Mouse (Mus musculus): ENCODE results near the gene Car6. TPM values are rescaled to one million over a fixed set of nuclear protein-coding genes. Genes with fewer than 3 reads are reported as not detected.
A peak's percentile ranks its signal among the peaks of the same experiment; 100 is the strongest.

The Car6 gene
- total and polyA plus RNA-seq, 3 experiments, result not detected

DNA sequence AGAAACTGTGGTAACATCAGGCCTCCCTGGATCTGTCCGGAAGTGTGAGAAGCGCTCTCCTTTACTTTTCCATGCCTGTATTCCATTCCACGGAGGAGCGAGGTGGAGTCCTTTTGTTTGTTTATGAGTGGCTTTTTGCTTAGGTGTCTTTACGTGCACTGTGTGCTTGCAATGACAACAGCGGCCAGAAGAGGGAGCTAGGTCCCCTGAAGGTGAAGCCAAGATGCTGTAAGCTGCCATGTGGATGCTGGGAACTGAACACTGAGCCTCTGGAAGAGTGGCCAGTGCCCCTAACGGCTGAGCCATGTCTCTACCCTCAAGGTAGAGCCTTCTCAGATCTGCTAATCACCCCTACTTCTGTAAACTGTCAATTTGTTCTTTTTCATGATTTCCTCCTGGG is 19.8 kb downstream of the Car6 start:
- H3K27me3 ChIP-seq (ENCODE audit: insufficient read depth, low read length), result no peaks in the 10 kb centered on the region; the same call in 1 of the 2 replicates
- H3K36me3 ChIP-seq (replicated peaks), result no peaks in the 10 kb centered on the region
- H3K4me3 ChIP-seq (ENCODE audit: low read depth, low read length), result no peak overlapping the region
- no peak for DNase-seq (ENCODE audit: low spot score)
- ATAC-seq (ENCODE audit: extremely low read depth, insufficient number of reproducible peaks, low FRiP score, poor library complexity, severe bottlenecking), result no peak
- no peak for TF ChIP-seq GATA1 (IDR thresholded peaks at IDR 0.05; ENCODE audit: borderline replicate concordance, low read length)
- peak; percentile 39; the same call in 1 of the 2 replicates for TF ChIP-seq CTCF (IDR thresholded peaks at IDR 0.05; ENCODE audit: low read depth, low read length)
- H3K9me3 ChIP-seq (replicated peaks), result peaks cover 6% of the 10 kb centered on the region
- peaks cover 9% of the 10 kb centered on the region for H3K4me1 ChIP-seq (ENCODE audit: insufficient read depth, low read depth, low read length)

DNA sequence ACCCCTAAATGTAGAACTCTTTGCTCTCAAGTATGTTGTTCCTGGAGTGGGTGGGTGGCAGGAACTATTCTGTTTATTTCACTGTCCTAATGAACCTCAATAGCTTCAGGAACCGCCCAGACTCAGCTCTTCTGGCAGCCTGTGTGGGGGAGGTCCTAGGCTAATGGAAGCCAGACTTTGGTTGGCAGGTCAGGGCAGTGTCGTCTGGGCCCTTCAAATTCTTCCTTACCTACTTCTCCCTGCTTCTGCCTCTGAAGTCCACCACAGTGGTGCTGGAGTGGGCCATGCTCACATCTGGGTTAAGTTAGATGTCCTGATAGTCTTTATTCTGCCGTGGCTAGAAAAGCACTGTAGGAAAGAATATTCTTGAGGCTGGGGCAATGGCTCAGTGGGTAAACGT is 23.0 kb downstream of the Car6 start:
- Histone ChIP-seq H3K4me3 (ENCODE audit: low read depth, low read length) (no peak overlapping the region), H3K4me1 (ENCODE audit: insufficient read depth, low read depth, low read length) (peaks cover 9% of the 10 kb centered on the region), H3K9me3 (replicated peaks) (peaks cover 6% of the 10 kb centered on the region), H3K27me3 (ENCODE audit: insufficient read depth, low read length) (no peaks in the 10 kb centered on the region; the same call in 1 of the 2 replicates), H3K36me3 (replicated peaks) (no peaks in the 10 kb centered on the region)
- no peak for TF ChIP-seq POLR2AphosphoS5 (IDR thresholded peaks at IDR 0.05; ENCODE audit: insufficient replicate concordance, low read depth, low read length)
- TF ChIP-seq GATA2 (IDR thresholded peaks at IDR 0.05; ENCODE audit: borderline replicate concordance, low read depth, low read length), result no peak
- TF ChIP-seq GATA1 (IDR thresholded peaks at IDR 0.05; ENCODE audit: borderline replicate concordance, low read length), result no peak
- no peak for TF ChIP-seq TAL1 (conservative IDR thresholded peaks at IDR 0.05; ENCODE audit: low read depth, low read length)
- TF ChIP-seq CTCF (IDR thresholded peaks at IDR 0.05; ENCODE audit: low read depth, low read length), result no peak
- DNase-seq (ENCODE audit: low spot score) (no peak), ATAC-seq (ENCODE audit: extremely low read depth, insufficient number of reproducible peaks, low FRiP score, poor library complexity, severe bottlenecking) (no peak)

DNA sequence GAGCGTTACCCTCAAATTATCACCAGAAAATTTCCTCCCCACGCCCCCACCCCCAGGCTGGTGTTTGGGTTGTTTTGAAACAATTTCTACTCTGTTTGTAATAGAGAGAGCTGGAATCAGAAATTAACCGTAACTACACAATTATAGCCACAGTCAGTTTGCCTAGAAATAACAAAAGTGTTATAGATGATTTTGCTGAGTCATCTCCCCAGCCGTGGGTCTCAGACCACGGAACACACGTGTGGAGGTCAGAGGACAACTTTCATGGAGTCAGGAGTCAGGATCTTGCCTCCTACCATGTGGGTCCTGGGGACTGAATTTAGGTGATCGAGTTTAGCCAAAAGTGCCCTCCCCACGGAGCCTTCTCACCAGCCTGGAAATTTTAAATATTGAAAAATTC is 24.0 kb downstream of the Car6 start:
- no peak for TF ChIP-seq GATA2 (IDR thresholded peaks at IDR 0.05; ENCODE audit: borderline replicate concordance, low read depth, low read length)
- Histone ChIP-seq H3K36me3 (replicated peaks) (no peaks in the 10 kb centered on the region), H3K4me1 (ENCODE audit: insufficient read depth, low read depth, low read length) (peaks cover 16% of the 10 kb centered on the region), H3K27me3 (ENCODE audit: insufficient read depth, low read length) (no peaks in the 10 kb centered on the region; the same call in 1 of the 2 replicates), H3K9me3 (replicated peaks) (peaks cover 6% of the 10 kb centered on the region), H3K4me3 (ENCODE audit: low read depth, low read length) (no peak overlapping the region; the same call in 1 of the 2 replicates)
- ATAC-seq (ENCODE audit: extremely low read depth, insufficient number of reproducible peaks, low FRiP score, poor library complexity, severe bottlenecking), result no peak
- DNase-seq (ENCODE audit: low spot score), result no peak

DNA sequence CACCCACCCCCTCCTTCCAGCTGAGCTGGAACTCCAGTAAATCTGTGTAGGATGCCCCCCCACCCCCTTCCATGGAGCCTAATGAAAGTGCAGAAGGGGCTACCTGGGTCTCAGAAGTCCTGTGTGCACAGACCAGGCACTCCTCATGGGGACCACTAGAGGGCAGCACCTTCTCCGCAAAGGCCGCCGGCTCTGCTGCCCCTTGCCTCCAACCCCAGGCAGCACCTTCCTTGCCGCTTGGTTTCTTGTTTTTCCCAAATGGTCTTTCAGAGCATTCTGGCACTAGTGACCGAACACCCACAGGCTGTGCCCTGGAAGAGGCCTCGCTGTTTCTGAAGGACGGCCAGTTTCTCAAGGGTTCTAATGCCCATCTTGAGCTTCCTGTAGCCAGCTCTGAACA is 24.6 kb downstream of the Car6 start:
- no peaks in the 10 kb centered on the region for H3K36me3 ChIP-seq (replicated peaks)
- peaks cover 3% of the 10 kb centered on the region; the same call in 1 of the 2 replicates for H3K27me3 ChIP-seq (ENCODE audit: insufficient read depth, low read length)
- ATAC-seq (ENCODE audit: extremely low read depth, insufficient number of reproducible peaks, low FRiP score, poor library complexity, severe bottlenecking) (no peak; the same call in 1 of the 2 replicates), DNase-seq (ENCODE audit: low spot score) (peak; percentile 76)
- H3K9me3 ChIP-seq (replicated peaks), result peaks cover 3% of the 10 kb centered on the region
- H3K4me1 ChIP-seq (ENCODE audit: insufficient read depth, low read depth, low read length), result peaks cover 21% of the 10 kb centered on the region
- TF ChIP-seq CTCF (IDR thresholded peaks at IDR 0.05; ENCODE audit: low read depth, low read length) (peak; percentile 95), GATA1 (IDR thresholded peaks at IDR 0.05; ENCODE audit: borderline replicate concordance, low read length) (no peak)
- H3K4me3 ChIP-seq (ENCODE audit: low read depth, low read length), result no peak overlapping the region; the same call in 1 of the 2 replicates

DNA sequence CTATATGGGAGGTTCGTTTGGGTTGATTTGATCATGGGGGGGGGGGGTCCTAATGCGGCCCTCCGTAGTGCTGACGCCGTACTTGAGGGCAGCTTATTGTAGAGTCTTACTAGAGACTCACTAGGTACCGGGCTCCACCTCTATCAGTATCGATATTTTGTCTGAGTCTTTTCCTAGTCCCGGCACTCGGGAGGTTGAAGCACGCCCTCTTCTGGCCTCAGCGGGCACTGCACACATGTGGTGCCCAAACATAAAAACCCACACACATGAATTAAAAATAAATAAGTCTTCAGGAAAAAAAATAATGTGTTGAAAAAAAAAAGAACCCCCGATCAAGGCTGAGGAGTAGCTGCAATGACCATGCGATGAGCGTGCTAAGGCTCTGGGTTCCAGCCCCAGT is 27.1 kb downstream of the Car6 start:
- TF ChIP-seq GATA1 (IDR thresholded peaks at IDR 0.05; ENCODE audit: borderline replicate concordance, low read length), result no peak

DNA sequence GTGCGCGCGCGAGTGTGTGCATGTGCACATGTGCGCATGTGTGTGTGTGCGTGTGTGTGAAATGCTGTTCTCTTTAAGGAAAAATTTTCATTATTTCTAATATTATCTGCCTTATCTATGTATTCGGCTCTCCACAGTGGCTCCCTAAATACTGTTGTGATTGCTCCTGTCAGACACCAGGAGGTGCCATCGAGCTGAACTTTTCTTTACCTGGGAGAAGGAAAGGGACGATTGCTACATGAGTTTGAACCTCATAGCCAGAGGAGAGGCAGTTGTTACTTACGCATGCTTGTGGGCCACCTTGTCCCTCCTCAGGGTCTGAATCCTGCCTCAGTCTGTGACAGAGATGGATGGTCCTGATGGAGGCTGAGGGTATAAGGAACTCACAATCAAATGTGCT is 27.9 kb downstream of the Car6 start:
- no peaks in the 10 kb centered on the region for H3K9me3 ChIP-seq (replicated peaks)
- ATAC-seq (ENCODE audit: extremely low read depth, insufficient number of reproducible peaks, low FRiP score, poor library complexity, severe bottlenecking) (no peak), DNase-seq (ENCODE audit: low spot score) (no peak)
- TF ChIP-seq GATA1 (IDR thresholded peaks at IDR 0.05; ENCODE audit: borderline replicate concordance, low read length) (no peak), CTCF (IDR thresholded peaks at IDR 0.05; ENCODE audit: low read depth, low read length) (0 out of 2 replicates have a peak, but pooled peaks have one; percentile 19), POLR2AphosphoS5 (IDR thresholded peaks at IDR 0.05; ENCODE audit: insufficient replicate concordance, low read depth, low read length) (no peak)
- no peak overlapping the region for H3K4me3 ChIP-seq (ENCODE audit: low read depth, low read length)
- H3K4me1 ChIP-seq (ENCODE audit: insufficient read depth, low read depth, low read length), result peaks cover 24% of the 10 kb centered on the region
- H3K36me3 ChIP-seq (replicated peaks), result no peaks in the 10 kb centered on the region
- H3K27me3 ChIP-seq (ENCODE audit: insufficient read depth, low read length), result peaks cover 3% of the 10 kb centered on the region; the same call in 1 of the 2 replicates

More for the DNA sequence above, 27.1 kb downstream of the Car6 start:
- Histone ChIP-seq H3K36me3 (replicated peaks) (no peaks in the 10 kb centered on the region), H3K4me3 (ENCODE audit: low read depth, low read length) (no peak overlapping the region), H3K27me3 (ENCODE audit: insufficient read depth, low read length) (peaks cover 3% of the 10 kb centered on the region; the same call in 1 of the 2 replicates), H3K9me3 (replicated peaks) (no peaks in the 10 kb centered on the region), H3K4me1 (ENCODE audit: insufficient read depth, low read depth, low read length) (peaks cover 24% of the 10 kb centered on the region)
- no peak for DNase-seq (ENCODE audit: low spot score)
- no peak for ATAC-seq (ENCODE audit: extremely low read depth, insufficient number of reproducible peaks, low FRiP score, poor library complexity, severe bottlenecking)

DNA sequence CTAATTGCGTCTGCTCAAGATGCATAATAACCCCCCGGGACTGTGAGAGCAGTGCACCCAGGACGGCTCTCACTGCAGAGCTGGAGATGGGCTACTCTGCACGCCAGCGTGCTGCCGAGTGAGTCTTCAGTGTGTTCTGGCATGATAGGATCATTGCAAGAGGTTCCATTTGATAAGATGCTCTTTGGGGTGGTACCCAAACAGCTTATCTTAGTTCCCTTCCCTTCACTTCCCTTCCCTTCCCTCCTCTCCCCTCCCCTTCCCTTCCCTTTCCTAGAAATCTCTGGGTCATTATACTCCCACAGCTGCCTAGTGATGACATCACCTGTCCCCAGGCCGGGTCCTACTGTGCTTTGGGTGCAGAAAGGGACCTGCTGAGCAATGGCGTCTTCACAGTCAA is 29.0 kb downstream of the Car6 start:
- Histone ChIP-seq H3K4me1 (ENCODE audit: insufficient read depth, low read depth, low read length) (peaks cover 22% of the 10 kb centered on the region), H3K36me3 (replicated peaks) (no peaks in the 10 kb centered on the region), H3K9me3 (replicated peaks) (no peaks in the 10 kb centered on the region), H3K27me3 (ENCODE audit: insufficient read depth, low read length) (peaks cover 9% of the 10 kb centered on the region), H3K4me3 (ENCODE audit: low read depth, low read length) (peak overlapping the region; percentile 20; the same call in 1 of the 2 replicates)
- peak; percentile 66 for ATAC-seq (ENCODE audit: extremely low read depth, insufficient number of reproducible peaks, low FRiP score, poor library complexity, severe bottlenecking)
- TF ChIP-seq GATA1 (IDR thresholded peaks at IDR 0.05; ENCODE audit: borderline replicate concordance, low read length) (no peak), CTCF (IDR thresholded peaks at IDR 0.05; ENCODE audit: low read depth, low read length) (no peak), POLR2AphosphoS5 (IDR thresholded peaks at IDR 0.05; ENCODE audit: insufficient replicate concordance, low read depth, low read length) (no peak), GATA2 (IDR thresholded peaks at IDR 0.05; ENCODE audit: borderline replicate concordance, low read depth, low read length) (no peak), TAL1 (conservative IDR thresholded peaks at IDR 0.05; ENCODE audit: low read depth, low read length) (no peak)
- no peak for DNase-seq (ENCODE audit: low spot score)

Data from G1E (cell line).